Mouse (Mus musculus): Measurements from ENCODE around the gene Ralgapa2.
A peak's percentile ranks its signal among the peaks of the same experiment; 100 is the strongest.

Ralgapa2 gene

DNA sequence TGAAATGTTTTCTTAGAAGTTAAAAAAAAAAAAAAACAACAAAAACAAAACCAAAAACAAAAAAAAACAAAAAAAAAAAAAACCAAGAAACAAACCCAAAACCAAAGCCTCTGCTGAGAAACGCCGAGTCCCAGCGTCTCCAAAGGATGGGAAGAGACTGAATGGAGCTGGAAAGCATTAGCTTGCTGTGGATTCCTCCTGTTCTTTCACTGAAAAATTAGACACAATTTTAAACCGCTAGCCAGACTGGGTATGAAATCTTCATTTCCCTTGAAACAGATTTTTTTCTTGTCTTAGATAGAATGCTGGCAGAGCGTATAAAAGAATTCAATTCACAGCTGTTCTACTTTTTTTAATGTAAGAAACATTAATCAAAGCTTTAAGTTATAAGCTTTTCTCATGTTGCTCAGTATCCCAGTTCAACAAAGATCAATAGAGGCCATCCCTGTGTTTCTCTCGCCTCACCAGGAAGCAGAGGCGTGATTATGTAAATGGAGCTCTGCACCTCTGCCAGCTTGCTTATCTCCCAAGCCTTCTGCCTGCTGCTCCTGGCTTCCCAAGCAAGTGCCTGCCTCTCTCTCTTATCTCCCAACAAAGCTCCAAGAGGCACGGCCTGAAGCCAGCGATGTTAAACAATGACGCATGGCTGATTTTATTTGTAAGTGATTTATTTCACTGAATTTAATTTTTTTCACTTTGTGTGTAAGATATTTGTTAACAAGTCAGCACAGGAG lies 253.2 kb downstream of the Ralgapa2 start:
- no peak for DNase-seq (ENCODE audit: low read depth)

DNA sequence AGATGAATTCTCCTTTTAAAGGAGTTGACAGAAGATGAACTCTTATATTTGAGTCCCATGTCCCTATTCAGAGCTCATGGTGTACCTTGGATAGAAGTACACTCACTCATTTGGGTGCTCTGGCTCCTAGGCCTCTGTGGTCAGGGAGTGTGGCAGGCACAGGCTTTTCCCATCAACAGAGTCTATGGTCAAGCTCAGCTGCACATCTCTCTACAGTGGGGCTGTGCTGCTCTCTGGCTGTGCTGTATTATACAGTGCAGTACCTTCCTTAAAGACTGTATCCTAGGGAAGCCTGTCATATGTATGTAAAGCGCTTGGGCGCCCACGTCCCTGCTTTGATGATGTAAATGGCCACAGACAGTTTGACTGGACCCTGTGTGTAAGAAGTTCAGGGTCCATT lies 254.5 kb downstream of the Ralgapa2 start:
- no peak for DNase-seq (ENCODE audit: low read depth)

DNA sequence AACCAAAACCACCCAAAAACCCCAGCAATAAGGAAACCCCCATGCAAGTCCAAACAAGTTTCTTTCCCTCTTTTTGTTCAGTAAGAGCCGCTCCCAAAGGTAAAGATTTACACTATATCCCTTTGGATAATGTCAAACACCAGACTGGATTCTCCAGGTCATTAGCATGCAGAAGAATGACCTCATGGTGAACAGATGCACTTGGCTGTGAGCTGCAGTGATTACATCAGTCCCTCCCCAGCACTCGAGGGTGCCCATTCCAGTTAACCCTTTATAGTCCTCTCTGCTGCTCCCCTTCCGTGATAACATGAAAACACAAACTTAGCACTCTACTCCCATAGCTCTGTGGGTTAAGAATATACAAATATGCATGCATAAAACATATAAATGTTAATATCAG lies 255.1 kb downstream of the Ralgapa2 start:
- no peak for DNase-seq (ENCODE audit: low read depth)

DNA sequence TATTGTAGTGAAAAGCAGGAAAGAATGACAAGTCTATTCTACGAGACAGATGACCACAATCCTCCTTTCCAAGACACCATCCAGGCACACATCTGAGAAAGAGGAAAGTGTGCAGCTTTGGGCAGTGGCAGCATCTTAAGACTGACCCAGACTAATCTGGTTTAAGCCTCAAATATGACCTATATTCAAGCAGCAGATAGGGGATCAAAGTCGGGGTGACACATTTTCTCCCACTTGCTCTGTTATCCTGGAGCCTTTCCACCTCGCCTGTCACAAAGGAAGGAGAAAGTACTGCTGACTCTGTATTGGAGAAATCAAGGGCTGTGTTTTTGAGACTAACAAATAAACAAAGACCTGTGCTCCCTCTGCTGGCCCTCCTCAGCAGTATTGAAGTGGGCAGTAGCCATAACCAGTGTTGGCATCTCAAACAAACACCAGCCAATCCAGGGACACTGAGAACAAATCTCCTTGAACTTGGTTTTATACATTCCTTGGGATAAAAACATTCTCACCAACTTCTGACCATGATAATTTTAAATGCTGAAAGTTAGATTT lies 255.7 kb downstream of the Ralgapa2 start:
- DNase-seq (ENCODE audit: low read depth) = no peak

DNA sequence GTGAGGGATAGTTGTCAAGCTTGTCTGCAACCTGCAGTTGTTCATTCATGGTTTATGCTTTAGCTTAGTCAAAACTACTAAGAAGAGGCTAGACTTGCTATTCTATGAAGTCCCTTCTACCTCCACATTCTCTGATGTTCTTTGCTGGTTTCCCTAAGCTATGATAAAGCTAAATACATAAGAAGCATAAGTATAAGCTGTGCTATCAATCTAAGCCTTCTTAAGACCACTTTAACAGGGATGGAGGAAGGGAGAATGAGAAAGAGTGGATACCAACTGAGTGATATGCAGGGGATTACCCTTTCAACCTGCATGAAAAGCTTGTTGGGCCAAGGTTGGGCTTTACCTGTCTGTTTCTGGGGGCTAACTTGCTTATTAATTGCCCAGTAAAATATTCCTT lies 256.5 kb downstream of the Ralgapa2 start:
- no peak for DNase-seq (ENCODE audit: low read depth)

DNA sequence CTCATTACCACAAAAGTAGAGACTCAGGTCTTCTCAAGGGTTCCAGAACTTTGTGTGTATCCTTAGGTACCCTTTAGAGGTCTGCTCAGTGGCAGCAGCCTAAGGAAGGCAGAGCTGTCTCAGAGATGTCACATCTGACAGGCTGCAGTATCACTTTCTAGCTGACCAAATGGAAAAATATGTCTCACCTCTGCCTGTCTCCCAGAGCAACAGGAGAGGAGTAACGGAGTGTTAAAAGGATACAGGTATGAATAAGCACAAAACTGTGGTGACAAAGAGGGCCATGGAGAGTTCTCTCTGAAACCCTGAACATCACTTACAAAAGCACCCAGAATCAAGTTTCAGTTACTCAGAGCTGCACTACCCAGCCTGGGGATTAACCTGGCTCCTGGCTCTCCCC lies 257.8 kb downstream of the Ralgapa2 start:
- no peak for DNase-seq (ENCODE audit: low read depth)

DNA sequence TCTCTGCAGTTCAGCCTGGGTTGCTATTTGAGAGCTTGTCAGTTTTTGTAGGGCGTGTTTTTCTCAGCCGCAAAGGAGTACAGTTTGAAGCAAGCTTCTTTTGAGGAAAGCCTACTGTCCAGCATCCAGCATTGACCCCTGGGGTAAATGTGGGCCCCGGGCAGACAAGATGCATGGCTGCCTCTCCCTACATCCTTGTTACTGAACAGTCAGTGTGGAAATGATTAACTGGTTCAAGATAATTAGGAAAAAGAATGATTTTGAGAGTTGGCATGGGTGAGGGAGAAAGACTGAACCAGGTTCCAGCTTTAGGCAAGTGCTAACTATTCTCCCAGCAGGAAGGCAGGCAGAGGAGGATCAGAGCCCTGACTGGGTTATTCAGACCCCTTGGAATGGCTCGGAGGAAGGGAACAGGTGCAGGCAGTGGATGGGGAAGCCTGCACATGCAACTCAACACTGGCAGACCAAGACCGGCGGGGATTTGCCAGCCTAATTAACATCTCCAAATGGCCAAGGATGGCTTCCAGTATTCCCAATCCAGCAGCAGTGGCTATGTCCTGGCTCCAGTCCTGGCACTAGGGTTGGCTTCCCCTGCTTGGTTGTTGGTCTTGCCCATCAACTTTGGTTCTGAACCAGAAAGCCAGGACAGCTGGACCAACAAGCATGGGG lies 261.8 kb downstream of the Ralgapa2 start:
- no peak for DNase-seq (ENCODE audit: low read depth)

DNA sequence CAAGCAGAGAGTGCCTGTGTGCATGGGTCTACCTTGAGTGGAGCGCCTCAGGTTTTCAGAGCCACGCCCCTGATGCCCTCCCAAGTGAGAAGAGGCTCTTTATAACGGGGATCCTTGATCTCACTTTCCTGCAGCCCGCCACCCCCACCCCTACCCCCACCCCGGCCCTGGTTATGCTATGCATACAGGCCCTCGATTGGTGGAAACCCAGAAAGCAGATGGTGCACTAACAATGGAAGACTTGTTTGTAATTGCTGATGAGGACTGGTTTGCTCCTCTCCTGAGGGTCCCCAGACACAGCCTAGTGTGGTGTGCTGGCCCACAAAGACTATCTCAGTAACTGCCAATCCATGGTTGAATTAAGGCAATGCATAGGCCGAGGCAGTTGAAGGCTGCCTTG lies 263.1 kb downstream of the Ralgapa2 start:
- no peak for DNase-seq (ENCODE audit: low read depth)

DNA sequence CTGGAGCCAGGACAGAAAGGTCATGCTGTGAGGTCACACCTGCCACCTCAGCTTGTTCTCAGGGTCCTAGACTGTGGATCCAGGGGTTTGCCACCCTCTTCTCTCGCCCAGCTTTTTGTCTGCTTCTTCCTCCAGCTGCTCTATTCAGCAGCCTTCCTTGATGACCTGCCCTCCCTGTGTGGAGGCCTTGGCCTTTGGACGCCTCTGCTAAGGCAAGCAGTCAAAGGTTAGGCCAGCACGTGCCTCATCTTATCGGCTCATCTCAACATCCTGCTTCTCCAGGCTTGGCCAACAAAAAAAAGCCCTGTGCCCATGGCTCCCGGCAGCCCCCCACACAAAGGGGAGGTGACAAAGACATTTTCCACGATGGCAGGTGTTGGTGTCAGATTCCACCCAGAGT lies 264.6 kb downstream of the Ralgapa2 start:
- no peak for DNase-seq (ENCODE audit: low read depth)

DNA sequence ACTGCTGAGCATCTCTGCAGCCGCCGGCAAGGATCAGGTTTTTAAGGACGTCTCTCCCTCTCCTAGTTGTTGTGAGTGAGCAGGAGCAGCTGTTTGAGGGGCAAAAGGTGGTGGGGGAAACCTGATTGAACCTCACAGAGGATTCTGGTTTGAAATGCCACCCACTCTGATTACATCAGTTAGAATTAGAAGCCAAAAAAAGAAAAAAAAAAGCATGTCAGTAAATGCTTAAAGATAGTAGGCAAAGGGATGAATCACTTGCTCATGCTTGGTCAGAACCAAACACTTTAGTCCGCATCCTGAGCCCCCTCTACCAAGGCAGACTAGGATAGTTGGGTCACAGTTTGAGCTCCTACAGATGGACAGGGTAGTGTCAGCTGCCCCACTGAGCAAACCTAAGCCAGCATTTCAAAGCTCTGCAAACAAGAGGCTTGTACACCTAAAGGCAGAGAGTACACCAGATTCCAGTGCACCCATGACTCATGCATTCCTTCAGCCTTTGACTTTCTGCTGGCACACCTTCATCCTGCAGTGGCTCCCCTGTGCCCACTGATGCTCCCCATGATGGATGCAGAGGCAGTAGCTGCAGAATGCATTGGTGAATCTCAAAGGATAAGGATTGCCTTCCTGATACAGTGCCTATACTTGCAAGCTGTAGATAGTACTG lies 265.6 kb downstream of the Ralgapa2 start:
- no peak for DNase-seq (ENCODE audit: low read depth)

DNA sequence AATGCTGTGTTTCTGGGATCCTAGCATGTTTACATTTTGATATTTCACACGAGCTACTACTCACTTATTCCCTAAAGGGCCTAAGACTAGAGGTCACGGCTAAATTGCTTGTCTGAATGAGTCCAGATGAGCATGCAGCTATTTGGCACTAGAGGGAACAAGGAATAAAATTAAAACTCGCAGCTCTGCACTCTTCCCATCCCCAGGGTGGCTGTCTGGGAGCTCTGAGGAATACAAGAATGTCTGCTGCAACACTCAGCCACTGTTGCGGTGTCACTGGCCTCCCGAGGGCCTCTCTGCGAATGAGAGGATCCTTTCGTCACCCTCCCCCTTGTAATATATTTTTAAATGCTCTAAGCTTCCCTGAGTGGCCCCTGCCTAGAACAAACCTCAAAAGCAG lies 266.7 kb downstream of the Ralgapa2 start:
- no peak for DNase-seq (ENCODE audit: low read depth)

DNA sequence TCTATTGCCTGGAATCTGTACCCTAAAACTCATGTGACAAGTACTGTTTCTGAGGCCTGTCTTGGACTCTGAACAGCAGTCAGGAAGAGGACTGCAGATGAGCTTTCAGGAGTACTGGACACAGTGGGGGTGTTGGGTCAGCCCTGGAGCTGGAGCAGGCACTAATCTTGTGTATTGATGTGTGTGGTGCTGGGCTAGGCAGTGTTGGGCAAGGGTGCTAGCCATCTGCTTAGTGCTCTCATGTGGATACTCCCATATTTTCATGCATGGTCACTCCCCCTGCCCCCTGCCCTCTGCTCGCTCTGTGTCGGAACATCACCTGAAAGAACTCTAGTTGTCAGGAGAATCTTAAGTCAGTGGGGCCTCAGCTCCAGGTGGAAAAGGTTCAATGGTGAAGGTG lies 268.1 kb downstream of the Ralgapa2 start:
- DNase-seq (ENCODE audit: low read depth) = no peak

DNA sequence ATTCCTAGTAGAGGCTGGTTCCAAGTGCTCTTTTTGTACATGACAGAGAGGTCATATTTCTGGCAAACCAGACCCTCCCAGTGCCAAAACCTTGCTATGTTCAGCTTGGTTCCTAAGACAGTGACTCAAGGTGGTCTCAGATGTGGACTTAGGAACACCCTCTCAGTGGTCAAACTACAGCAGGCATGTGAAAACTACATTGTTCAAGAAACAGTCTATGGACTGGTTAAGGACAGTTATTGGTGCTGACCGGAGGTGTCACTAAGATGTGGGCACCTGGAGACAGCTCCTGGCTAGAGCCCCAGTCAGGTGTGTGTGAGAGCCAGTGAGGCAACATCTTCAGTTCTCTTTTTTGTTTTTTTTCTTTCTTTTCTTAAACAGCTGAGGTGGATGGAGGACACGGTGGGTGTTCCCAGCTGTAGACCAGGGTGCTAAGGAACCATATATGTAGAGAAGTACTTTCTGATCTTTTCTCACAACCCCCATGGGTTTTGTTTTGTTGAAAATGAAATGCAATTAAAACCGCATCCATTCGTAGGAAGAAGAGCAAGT lies 272.9 kb downstream of the Ralgapa2 start:
- DNase-seq (ENCODE audit: low read depth) = no peak

DNA sequence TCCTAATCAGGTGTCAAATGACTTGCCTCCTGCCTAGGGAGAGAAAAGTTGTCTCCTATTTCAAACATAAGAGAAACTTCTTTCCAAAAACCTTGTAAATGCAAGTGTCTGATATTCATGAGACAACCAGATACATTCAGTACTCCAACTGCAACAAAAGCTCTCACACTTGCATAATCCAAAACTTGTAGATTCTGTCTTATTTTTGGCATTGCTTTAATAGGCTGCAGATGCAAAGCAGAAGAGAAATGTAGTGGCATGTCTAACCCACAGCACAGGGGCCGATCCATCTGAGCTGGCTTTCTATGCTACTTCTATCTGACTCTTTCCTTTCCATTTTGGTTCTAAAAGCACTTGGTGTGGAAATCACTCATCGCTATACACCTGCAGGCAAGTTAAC lies 280.7 kb downstream of the Ralgapa2 start:
- DNase-seq (ENCODE audit: low read depth) = no peak

DNA sequence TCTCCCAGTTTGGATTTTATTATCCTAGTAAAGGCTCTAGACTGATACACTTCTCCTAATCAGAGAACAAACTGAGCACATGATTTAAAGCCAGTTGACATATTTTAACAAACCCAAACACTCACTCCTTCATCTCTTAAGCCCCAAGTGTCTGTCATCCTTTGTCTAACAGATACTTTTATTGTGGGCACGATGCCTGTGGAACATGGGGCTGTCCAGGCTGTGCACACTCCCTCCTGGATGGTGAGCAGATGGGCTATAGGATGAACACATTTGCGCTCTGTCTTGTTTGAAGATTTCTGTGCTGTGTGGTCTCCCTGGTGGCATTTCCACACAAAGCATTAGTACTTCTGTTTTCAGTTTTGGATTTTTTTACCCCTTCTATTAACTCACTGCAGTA lies 283.7 kb downstream of the Ralgapa2 start:
- no peak for DNase-seq (ENCODE audit: low read depth)

DNA sequence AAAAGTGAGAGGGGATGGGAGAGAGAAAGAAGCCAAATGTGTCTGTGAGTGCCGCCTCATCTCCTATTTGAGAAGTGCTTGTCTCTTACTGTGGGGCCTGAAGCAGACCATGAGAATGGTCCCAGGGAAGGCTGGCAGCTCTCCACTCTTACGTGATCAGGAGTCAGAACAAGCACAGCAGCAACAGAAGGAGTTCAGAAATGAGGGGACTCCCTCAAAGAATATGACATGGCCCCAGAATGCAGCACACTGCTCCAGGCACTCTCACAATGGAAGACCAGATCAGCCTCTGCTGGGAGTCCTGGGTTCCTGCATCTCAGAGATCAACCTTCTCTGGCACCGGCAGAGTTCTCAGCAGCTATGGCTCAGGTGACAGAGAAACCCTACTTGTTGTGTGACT lies 284.5 kb downstream of the Ralgapa2 start:
- DNase-seq (ENCODE audit: low read depth) = no peak

DNA sequence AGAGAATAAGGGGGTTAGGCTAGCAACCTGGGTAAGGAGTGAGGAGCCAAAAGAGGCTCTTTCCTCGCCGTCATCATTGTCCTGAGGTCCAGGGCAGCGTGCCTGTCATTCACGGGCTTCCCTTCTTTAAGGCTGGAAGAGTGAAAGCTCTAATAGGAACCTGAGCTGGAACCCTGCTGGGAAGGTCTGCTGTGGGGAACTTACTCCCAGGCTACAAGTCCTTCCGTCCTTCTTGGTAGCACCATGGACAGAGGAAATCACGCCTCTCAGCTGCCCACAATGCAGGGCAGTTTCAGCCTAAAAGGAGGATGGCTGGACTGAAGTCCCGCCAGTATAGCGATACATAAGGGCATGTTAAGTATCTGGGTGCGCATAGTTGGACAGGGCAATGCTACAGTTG lies 285.7 kb downstream of the Ralgapa2 start:
- no peak for DNase-seq (ENCODE audit: low read depth)

DNA sequence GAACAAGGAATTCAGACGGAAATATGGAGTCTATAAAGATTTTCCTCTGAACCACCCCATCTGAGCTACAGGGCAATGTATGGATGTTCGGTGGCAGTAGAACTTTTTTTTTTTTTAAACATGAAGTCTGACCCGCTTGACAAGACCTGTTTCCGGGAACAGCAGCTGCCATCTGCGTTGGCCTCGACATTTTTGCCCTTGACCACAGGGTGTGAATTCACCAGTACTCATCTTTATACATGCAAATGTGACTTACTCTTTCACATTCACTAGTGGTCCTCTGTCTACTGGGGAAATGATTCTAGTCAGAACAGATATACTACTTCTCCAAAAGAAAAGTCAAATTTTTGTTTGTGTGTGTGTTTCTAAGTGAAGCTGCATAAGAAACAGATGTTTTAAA lies 286.3 kb downstream of the Ralgapa2 start:
- DNase-seq (ENCODE audit: low read depth) = no peak

DNA sequence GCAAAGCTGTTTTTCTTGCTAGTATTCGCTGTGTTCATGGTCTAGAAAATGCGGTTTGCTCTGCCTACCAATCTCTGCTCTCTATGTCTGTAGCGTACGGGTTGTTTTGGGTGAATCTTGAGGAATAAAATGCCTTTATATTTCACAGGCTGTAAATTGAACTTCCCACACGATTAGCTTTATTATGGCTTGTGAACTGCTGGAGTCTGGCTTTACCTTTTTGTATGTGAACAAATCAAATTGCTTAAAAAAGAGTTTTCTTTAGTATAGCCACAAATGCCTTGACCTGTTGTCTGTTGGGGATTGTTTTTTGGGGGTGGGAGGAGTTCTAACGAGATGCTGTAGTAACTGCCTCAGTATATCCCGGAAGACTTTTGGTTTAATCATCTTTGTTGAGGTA lies 288.0 kb downstream of the Ralgapa2 start:
- DNase-seq (ENCODE audit: low read depth) = no peak

DNA sequence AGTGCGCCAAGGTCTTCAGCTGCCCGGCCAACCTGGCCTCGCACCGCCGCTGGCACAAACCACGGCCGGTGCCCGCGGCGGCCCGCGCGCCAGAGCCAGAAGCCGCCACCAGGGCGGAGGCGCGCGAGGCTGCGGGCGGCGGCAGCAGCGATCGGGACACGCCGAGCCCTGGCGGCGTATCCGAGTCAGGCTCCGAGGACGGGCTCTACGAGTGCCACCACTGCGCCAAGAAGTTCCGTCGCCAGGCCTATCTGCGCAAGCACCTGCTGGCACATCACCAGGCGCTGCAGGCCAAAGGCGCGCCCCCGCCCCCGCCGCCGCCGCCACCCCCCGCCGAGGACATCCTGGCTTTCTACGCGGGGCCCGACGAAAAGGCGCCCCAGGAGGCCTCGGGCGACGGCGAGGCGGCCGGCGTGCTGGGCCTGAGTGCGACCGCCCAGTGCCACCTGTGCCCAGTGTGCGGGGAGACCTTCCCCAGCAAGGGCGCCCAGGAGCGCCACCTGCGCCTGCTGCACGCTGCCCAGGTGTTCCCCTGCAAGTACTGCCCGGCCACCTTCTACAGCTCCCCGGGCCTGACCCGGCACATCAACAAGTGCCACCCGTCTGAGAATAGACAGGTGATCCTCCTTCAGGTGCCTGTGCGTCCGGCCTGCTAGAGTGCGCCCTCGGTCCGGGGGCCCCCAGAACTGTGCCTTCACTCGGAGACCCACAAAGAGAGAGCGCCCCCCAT lies 288.8 kb downstream of the Ralgapa2 start:
- no peak for DNase-seq (ENCODE audit: low read depth)

DNA sequence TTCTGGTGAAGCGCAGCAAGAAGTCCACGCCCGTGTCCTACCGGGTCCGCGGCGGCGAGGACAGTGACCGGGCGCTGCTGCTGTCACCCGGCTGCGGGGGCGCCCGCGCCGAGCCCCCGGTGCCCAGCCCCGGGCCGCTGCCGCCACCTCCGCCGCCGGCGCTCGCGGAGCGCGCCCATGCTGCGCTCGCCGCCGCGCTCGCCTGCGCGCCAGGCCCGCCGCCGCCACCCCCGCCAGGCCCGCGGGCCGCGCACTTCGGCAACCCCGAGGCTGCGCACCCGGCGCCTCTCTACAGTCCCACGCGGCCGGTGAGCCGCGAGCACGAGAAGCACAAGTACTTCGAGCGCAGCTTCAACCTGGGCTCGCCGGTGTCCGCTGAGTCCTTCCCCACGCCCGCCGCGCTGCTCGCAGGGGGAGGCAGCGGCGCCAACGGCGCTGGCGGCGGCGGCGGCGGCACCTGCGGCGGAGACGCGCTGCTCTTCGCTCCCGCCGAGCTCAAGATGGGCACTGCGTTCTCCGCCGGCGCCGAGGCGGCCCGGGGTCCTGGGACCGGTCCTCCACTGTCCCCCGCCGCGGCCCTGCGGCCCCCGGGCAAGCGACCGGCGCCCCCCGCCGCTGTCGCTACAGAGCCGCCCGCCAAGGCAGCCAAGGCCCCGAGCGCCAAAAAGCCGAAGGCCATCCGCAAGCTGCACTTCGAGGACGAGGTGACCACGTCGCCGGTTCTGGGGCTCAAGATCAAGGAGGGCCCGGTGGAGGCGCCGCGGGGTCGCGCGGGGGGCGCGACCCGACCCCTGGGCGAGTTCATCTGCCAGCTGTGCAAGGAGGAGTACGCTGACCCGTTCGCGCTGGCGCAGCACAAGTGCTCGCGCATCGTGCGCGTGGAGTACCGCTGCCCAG lies 289.6 kb downstream of the Ralgapa2 start:
- DNase-seq (ENCODE audit: low read depth) = peak; percentile 7
